Mouse (Mus musculus): Measurements from ENCODE around the gene Thbs4.

The Thbs4 gene

GRCm38 (mm10) chr13:92762322-92762721, 32.3 kb downstream of the Thbs4 start:
- DNase-seq (ENCODE audit: low read depth, low spot score) = no peak

DNA sequence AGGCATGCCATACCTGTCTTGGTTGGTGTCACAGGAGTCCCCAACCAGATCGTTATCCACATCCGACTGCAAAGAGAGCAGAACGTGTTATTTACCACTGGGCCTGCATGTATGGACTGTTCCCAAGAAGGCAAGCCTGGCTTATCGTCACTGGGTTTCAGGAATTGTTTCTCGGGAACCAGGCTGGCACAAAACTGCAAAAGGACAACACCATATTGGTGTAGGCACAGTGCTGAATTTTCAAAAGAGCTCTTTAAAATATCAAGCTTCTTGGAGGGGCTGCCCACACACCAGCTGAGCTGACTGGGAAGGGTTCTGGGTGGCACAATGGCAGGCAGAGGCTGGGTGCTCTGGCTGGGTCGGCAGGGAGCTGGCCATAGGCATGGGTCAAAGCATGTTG, 34.1 kb downstream of the Thbs4 start:
- no peak for DNase-seq (ENCODE audit: low read depth, low spot score)

DNA sequence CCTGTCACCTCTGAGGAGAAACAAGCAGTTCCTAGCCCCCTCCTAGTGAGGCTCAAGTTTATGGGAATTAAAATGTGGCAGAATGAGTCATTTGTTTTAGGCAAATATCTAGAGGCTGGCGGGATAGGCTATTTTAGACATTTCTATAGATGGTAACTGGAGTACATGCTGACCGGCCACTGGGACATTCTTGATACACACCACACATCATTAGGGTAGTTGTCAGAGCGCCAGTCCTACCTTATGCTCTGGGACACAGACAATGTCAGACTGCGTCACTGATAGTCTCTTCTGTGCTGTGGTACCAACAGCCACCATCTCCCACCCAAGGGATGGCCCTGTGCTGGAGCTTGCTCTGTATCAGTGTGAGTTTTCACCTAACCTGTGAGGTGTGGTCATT, 35.5 kb downstream of the Thbs4 start:
- DNase-seq (ENCODE audit: low read depth, low spot score) = no peak

- no peak for DNase-seq (ENCODE audit: low read depth, low spot score)
Observed at GRCm38 (mm10) chr13:92757972-92758585, 36.5 kb downstream of the Thbs4 start.

DNA sequence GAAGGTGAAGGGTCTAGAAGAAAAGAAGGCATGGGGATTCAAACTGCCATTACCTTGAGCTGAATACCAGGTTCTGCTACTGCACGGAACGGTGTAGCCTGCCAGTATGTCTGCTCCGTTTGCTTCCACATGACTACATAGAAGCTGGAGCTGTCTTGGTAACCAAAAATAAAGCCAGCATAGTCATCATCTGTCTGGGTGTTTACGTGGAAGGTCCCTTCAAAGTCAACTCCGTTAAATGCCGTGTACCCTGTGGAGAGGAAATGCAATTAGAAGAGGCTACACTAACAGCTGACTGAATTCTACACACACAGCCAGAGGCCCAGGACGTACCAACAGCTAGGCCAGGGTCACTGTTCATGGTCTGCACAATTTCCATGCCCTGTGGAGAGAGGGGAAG, 39.6 kb downstream of the Thbs4 start:
- DNase-seq (ENCODE audit: low read depth, low spot score) = no peak

DNA sequence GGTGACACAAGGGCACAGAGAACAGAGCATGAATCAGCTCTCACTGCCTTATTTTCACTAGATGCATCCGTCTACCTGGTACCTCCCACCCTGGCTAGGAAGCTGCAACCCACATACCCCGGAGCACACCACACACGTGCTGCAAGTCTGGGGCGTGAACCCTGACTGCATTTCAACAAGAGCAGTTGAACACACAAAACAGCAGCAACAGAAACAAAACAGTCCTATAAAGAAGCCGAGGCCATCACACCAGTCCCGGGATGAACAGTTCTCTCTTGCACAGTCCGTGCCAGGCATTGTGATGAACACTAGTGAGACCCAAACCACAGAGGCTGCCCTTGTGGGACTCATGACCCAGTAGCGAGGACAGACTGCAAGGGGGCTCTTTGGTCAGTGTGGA, 40.9 kb downstream of the Thbs4 start:
- no peak for DNase-seq (ENCODE audit: low read depth, low spot score)

- DNase-seq (ENCODE audit: low read depth, low spot score) = peak; percentile 48
Observed at GRCm38 (mm10) chr13:92751726-92752565, 42.7 kb downstream of the Thbs4 start.

- peak; percentile 78 for DNase-seq (ENCODE audit: low read depth, low spot score)
Observed at GRCm38 (mm10) chr13:92750976-92751518, 43.6 kb downstream of the Thbs4 start.

GRCm38 (mm10) chr13:92743337-92743736, 51.3 kb downstream of the Thbs4 start:
- DNase-seq (ENCODE audit: low read depth, low spot score) = no peak

- DNase-seq (ENCODE audit: low read depth, low spot score) = no peak
Observed at GRCm38 (mm10) chr13:92742886-92743285, 51.7 kb downstream of the Thbs4 start.

GRCm38 (mm10) chr13:92740671-92741270, 53.8 kb downstream of the Thbs4 start:
- peak; percentile 74 for DNase-seq (ENCODE audit: low read depth, low spot score)

- DNase-seq (ENCODE audit: low read depth, low spot score) = no peak
Observed at GRCm38 (mm10) chr13:92739858-92740257, 54.8 kb downstream of the Thbs4 start.

DNA sequence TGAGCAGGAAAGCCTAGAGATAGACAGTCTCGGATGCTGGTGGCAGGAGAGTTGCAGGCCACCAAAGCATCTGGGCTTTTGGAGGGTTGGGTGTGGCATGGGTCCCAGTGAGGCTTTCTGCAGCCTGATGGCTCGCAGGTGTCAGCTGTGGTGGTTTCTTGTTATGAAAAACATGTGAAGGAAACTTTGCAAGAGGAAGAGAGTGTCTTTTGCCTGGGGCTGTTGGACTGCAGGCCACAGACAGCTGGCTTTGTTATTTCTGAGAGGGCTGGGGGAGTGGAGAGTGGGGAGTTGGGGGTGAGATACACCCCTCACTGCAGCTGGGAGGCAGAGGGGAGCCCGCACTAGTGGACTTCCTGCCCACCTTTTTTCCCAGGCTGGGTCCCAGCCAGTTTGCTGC, 55.8 kb downstream of the Thbs4 start:
- DNase-seq (ENCODE audit: low read depth, low spot score) = no peak

GRCm38 (mm10) chr13:92736516-92737300, 57.9 kb downstream of the Thbs4 start:
- no peak for DNase-seq (ENCODE audit: low read depth, low spot score)

DNA sequence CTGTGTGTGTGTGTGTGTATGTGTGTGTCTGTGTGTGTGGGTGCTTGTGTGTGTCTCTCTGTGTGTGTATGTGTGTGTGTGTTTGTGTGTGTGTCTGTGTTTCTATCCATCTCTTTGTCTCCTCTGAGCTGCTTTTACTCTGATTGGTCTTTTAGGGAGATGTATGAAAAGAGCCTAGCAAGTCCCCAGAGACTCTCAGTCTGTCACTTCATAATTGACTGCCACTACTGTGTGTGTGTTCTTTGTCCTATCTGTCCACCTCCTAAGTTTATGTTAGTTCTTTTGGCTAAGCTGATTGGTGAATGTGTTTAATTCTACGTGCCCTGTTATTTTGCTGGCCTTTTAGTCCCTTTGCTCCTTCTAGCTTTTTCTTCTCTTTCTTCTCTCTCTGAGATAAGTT, 58.9 kb downstream of the Thbs4 start:
- no peak for DNase-seq (ENCODE audit: low read depth, low spot score)

- DNase-seq (ENCODE audit: low read depth, low spot score) = no peak
Observed at GRCm38 (mm10) chr13:92733741-92734140, 60.9 kb downstream of the Thbs4 start.

DNA sequence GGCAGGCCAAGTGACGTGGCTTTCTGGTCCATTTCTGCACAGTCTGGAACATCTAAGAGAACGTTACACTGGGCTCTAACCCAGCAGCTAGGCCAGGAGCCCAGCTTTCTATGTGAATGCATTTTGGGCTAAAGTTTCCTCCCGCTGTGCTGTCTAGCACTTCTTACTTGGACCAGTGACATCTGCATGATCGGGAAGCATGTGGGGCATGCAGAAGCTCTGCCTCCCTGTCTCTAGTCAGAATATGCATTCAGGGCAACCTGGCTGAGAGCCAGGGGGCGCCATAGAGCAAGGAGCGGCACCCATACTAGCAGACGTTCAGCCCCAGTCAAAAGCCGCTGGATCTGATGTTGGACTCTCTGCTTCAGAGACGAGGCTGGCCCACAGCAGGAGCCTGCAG, 61.4 kb downstream of the Thbs4 start:
- peak; percentile 76 for DNase-seq (ENCODE audit: low read depth, low spot score)

DNA sequence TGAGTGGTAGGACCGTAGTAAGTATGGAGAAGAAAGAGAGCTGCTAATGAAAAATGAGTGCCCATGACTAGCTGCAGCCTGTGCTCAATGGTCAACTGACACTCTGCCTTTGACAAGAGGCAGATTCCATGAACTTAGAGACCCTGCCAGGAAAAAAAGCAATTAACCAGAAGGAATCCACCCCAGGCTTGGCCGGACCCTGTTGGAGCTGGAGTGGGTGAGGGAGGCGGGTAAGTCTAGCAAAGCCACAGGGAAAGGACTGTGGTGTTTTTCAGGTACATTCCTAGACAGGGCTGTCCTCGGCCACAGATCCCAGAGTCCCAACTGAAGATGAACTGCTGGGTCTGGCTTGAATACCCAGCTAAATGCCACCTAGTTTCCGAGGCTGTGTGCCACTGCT, 61.8 kb downstream of the Thbs4 start:
- no peak for DNase-seq (ENCODE audit: low read depth, low spot score)

GRCm38 (mm10) chr13:92731811-92732210, 62.8 kb downstream of the Thbs4 start:
- DNase-seq (ENCODE audit: low read depth, low spot score) = no peak

- no peak for DNase-seq (ENCODE audit: low read depth, low spot score)
Observed at GRCm38 (mm10) chr13:92729811-92730210, 64.8 kb downstream of the Thbs4 start.

GRCm38 (mm10) chr13:92722389-92722788, 72.2 kb downstream of the Thbs4 start:
- peak; percentile 37 for DNase-seq (ENCODE audit: low read depth, low spot score)

- DNase-seq (ENCODE audit: low read depth, low spot score) = no peak
Observed at GRCm38 (mm10) chr13:92721006-92721405, 73.6 kb downstream of the Thbs4 start.
